Mouse (Mus musculus) ovary, adult 10 weeks (tissue): Measurements from ENCODE around the gene Aco1. TPM values are rescaled to one million over a fixed set of nuclear protein-coding genes. Genes with fewer than 3 reads are reported as not detected.

Experiments
- polyA plus RNA-seq: library from polyadenylated mRNA; stranded (reverse); fragments of 350-450 nt; fragmentation: Illumina TruSeq; extraction: RNeasy Lipid Tissue Mini Kit (QIAGEN cat#74804); gene quantifications from one replicate; pipeline ENCODE4 v1.2.3, GENCODE M21; 2014

Aco1 gene
- 103 TPM for polyA plus RNA-seq

GRCm38 (mm10) chr4:40142743-40143532, at the start of gene Aco1:
Gene Aco1, plus strand, starts transcription at chr4:40143081.

DNA sequence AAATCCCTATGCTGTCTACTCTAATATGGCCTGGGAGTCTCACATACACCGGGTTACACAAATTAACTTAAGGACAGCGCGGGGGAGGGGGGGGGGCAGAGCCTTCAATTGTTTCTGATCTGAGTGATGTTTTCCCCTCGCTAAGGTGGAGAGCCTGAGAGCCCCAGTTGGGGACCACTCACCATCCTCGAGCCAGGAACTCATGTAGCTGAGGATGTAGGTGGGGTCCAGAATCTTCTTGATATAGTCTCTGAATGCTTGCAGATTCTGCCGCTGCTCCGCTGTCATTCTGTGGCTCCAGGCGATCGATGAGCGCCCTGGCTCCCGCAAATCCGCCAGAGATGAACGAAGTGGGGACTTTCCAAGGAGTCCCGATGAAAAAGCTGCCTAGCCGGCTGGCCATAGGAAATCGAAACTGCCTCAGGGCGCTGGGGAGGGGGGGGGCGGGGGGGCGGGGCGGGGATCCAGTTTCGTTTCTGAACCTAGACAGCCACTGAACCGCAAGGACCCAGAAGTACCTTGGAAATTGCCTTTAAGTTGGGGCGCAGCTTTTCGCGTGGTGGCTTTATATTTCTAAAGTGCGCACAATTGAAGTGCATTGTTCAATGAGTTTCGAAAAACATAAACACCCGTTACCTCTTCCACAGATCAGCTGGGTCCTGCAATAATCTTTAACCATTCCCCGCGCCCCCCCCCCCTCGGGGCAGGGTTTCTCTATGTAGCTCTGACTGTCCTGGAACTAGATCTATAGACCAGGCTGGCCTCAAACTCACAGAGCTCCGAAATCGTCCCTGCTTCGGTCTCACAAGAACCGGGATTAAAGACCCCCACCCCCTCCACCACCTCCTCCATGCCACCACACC, 96.8 kb downstream of the Aco1 start, which contains the start of gene Ddx58:
TSS of gene Ddx58 (minus strand) at position 420 of the 863 bp plus-strand sequence.

Other genes starting within 250 kb of the Aco1 start
- 44.1 TPM for gene Ddx58, start 96.7 kb downstream of the Aco1 start, polyA plus RNA-seq
- gene Smim27, start 126.5 kb downstream of the Aco1 start, polyA plus RNA-seq: 31.6 TPM
- 76.2 TPM for gene Topors, start 126.8 kb downstream of the Aco1 start, polyA plus RNA-seq
- 152 TPM for gene Ndufb6, start 136.3 kb downstream of the Aco1 start, polyA plus RNA-seq